Mouse (Mus musculus): Measurements from ENCODE around the gene Hdac9.
A peak's percentile ranks its signal among the peaks of the same experiment; 100 is the strongest.

Gene Hdac9

GRCm38 (mm10) chr12:34806528-34806927, 110.4 kb downstream of the Hdac9 start:
- DNase-seq (ENCODE audit: low read depth, low spot score) = no peak

DNA sequence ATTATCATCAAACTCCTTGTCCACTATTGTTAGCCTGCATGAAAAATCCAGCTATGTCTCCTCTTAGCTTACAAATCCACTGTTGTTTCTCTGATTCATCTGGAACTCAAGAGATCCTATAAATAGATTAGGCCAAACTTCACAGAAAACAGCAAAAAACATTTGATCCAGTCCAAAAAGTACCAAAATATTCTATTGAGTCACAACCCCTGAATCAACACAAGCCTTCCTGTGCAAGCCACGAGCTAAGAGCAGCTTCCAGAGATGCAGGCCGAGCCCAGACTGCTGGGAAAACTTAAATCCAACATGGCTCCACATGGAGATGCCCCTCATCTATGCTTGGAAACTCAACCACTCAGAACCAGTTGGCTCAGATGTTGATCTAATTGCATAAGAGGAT, 113.2 kb downstream of the Hdac9 start:
- DNase-seq (ENCODE audit: low read depth, low spot score) = no peak

- no peak for DNase-seq (ENCODE audit: low read depth, low spot score)
These were observed 114.6 kb downstream of the Hdac9 start for GRCm38 (mm10) chr12:34802308-34802707.

- no peak for DNase-seq (ENCODE audit: low read depth, low spot score)
These were observed 115.1 kb downstream of the Hdac9 start for GRCm38 (mm10) chr12:34801752-34802151.

- DNase-seq (ENCODE audit: low read depth, low spot score) = no peak
These were observed 119.5 kb downstream of the Hdac9 start for GRCm38 (mm10) chr12:34797389-34797788.

- DNase-seq (ENCODE audit: low read depth, low spot score) = no peak
These were observed 121.4 kb downstream of the Hdac9 start for GRCm38 (mm10) chr12:34795487-34795886.

- DNase-seq (ENCODE audit: low read depth, low spot score) = peak; percentile 53
These were observed 124.8 kb downstream of the Hdac9 start for GRCm38 (mm10) chr12:34792113-34792452.

- no peak for DNase-seq (ENCODE audit: low read depth, low spot score)
These were observed 125.4 kb downstream of the Hdac9 start for GRCm38 (mm10) chr12:34791213-34792112.

GRCm38 (mm10) chr12:34789031-34789982, 127.6 kb downstream of the Hdac9 start:
- DNase-seq (ENCODE audit: low read depth, low spot score) = no peak

- DNase-seq (ENCODE audit: low read depth, low spot score) = no peak
These were observed 129.5 kb downstream of the Hdac9 start for GRCm38 (mm10) chr12:34787380-34787779.

DNA sequence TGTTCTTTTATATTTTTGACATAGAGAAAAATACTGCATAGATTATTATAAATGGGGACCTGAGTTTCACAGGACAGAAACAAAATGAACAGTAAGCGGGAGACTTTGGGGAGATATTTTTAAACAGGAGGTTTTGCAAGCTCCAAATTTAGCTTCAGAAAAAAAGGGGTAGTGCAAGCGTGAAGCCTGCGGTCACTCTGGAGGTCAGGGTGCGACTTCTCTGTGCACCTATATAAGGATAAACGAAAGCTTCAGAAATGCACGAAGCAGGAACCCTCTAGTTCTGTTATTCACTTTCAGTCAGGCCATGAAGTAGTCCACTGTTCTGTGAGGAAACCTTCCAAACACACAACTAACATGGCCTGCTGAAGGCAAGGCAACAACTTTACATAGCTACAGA, 133.3 kb downstream of the Hdac9 start:
- no peak for DNase-seq (ENCODE audit: low read depth, low spot score)

GRCm38 (mm10) chr12:34779368-34779957, 137.4 kb downstream of the Hdac9 start:
- no peak for DNase-seq (ENCODE audit: low read depth, low spot score)

- DNase-seq (ENCODE audit: low read depth, low spot score) = no peak
These were observed 140.7 kb downstream of the Hdac9 start for GRCm38 (mm10) chr12:34776170-34776569.

GRCm38 (mm10) chr12:34774071-34774470, 142.8 kb downstream of the Hdac9 start:
- DNase-seq (ENCODE audit: low read depth, low spot score) = no peak

DNA sequence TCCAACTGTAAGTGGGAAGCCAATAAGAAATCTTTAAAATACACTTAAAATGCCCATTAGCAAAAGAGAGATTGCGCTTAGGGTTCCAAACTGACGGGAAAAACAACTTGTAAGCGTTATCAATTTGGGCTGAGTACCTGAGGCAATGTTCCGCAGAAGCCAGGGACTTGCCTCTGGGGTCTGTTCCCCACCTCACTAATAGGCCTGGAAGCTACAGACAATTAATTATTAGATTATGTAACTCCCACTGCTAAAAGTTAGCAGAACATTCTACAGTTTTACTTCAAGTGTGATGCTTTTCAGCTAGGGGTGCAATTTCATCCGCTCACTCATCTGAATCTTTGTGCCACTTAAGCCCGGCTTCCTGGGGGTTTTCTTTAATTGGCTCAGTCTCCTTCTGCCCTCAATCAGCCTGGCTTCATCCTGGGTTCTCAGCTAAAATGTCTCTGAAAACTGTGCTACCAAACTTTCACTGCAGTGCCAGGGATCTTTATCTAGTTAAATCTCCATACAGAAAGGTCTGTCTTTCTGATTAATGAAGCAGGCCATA, 149.6 kb downstream of the Hdac9 start:
- no peak for DNase-seq (ENCODE audit: low read depth, low spot score)

- DNase-seq (ENCODE audit: low read depth, low spot score) = no peak
These were observed 169.6 kb downstream of the Hdac9 start for GRCm38 (mm10) chr12:34747266-34747665.

- DNase-seq (ENCODE audit: low read depth, low spot score) = no peak
These were observed 191.7 kb downstream of the Hdac9 start for GRCm38 (mm10) chr12:34725204-34725603.

DNA sequence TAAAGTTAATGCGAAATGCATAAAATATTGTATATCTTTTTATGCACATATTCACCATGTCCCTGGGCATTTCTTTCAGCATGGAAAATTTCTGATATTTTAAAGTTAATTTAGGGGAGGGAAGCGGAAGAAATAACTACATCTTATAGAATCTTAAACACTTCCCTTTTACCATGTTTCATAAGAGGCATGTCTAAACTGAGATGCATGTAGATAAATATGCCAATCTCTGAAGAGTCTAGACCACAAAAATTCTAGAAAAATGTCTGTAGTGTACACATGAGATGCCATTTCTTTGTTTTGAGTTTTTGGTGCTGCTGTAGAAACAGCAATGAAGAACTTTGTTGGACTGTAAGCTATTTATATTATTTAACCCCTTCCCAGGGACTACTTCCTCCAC, 192.6 kb downstream of the Hdac9 start:
- DNase-seq (ENCODE audit: low read depth, low spot score) = no peak

GRCm38 (mm10) chr12:34722831-34723490, 193.9 kb downstream of the Hdac9 start:
- DNase-seq (ENCODE audit: low read depth, low spot score) = no peak

DNA sequence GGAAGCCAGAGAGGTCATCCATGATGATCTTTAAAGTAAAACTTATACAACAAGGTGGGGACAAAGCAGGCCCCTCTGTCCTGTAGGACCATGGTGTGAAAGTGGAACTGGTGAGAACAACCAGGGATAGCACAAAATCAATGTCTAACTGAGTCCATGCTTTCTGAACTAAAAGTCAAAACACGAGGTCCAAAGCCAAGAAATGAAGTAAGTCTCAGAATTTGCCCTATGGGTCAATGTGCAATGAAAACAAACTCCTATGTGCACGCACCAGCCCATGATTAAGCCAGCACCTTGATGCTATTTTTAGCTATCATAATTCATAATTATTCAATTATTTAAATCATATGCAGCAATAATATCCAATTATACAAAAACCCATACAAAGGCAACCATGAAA, 196.0 kb downstream of the Hdac9 start:
- DNase-seq (ENCODE audit: low read depth, low spot score) = no peak

DNA sequence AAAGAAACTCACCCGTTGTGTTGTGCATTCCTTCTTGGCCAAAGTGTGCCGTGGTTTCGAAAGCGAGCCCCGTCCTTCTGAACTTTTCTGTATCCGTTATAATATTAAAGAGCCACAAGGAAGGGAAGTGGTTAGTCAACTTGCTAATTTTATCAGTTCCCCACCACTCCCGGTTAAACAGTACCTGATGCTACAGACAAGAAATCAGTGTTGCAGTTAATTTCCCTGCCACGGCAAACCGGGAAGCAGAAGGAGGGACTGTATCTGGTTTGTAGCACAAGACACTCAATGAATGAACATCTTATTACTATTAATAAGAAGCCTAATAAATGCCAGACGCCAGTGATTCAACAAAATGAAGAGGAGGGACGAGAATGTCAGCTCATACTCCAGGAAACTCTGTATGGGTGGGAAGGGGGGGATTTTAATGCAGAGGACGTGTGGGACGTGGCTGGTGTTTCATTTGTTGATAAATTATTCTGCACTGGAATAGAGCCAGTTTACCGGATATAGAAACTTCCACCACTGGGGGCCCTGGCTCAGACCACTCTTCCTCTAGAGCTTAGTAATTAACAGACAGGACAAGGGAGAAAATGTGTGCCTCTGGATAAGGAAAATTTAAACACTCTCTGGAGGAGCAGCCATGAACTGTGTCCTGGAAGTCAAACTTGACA, 202.5 kb downstream of the Hdac9 start:
- DNase-seq (ENCODE audit: low read depth, low spot score) = no peak

Measured in 3T3-L1 (cell line).